Mouse (Mus musculus): ENCODE data around the gene Ap3d1. TPM values are rescaled to one million over a fixed set of nuclear protein-coding genes. Genes with fewer than 3 reads are reported as not detected.

Ap3d1 gene
- polyA plus RNA-seq, 1 experiment: 129 TPM

DNA sequence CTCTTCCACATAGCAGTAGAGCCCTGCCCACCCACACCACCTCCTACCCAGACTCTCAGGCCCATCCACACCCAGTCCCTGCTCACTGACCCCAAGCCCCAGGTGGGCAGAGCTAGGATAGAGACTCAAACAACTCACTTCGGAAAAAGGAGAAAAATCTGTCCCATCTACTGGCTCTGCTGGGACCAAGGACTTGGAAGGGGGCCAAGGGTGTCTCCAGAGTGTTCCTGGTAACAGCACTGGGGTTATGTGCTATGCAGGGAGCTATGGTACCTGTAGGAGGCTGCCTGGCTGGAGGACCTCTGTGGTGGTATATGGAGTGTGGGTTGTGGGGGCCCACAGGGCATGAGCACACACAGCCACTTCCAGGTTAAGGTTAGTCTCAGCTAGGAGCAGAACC, 24.8 kb downstream of the Ap3d1 start:
- Histone ChIP-seq H3K4me3 (ENCODE audit: insufficient read depth, low read length) (no peak overlapping the region), H3K4me1 (ENCODE audit: control insufficient read depth, insufficient read depth, low read length) (no peaks in the 10 kb centered on the region), H3K27ac (ENCODE audit: insufficient read depth, low read depth, low read length) (no peak overlapping the region)
- TF ChIP-seq CTCF (IDR thresholded peaks at IDR 0.05; ENCODE audit: low read depth, low read length) (no peak), POLR2A (IDR thresholded peaks at IDR 0.05; ENCODE audit: borderline replicate concordance, low read depth, low read length) (no peak)

DNA sequence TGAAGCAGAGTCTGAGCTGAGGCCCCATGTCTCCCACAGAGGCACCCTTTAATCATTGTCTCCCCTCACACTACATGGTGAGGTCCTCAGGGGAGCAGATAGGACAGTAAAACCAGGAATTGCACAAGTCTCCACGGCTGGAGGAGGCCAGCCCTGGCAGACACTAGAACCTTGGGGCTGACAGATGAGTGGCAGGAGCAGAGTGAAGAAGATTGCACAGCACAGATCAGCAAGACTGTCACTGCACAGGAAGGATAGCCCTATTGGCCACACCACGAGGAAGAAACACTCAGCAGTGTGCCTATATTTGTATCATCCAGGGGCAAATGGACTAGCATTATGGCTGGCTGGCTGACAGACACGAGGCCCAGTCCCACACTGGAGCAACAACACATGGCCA, 31.2 kb downstream of the Ap3d1 start:
- no peak overlapping the region for H3K4me3 ChIP-seq (ENCODE audit: insufficient read depth, low read length)
- no peaks in the 10 kb centered on the region for H3K4me1 ChIP-seq (ENCODE audit: control insufficient read depth, insufficient read depth, low read length)
- no peak for TF ChIP-seq CTCF (IDR thresholded peaks at IDR 0.05; ENCODE audit: low read depth, low read length)
- TF ChIP-seq POLR2A (IDR thresholded peaks at IDR 0.05; ENCODE audit: borderline replicate concordance, low read depth, low read length): no peak
- no peak overlapping the region for H3K27ac ChIP-seq (ENCODE audit: insufficient read depth, low read depth, low read length)

DNA sequence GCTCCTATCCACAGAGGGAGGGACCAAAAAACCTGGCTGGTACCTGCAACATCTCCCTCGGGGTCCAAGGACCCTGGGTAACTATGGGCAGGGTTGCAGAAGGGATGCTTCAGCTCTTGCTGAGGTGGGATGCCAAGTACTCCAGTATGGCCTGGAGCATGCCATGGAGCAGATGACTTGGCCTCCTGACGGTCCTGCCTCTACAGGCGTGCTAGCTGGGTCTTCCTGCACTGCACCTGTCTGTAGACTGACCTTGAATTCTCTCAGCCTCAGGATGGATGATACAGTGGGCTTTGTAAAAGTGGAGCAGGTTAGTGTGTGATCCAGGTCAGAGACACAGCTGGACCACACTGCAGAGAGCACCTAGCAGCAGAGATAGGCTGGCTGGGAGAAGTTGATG, 36.6 kb downstream of the Ap3d1 start:
- H3K4me3 ChIP-seq (ENCODE audit: insufficient read depth, low read length): no peak overlapping the region
- peaks cover 8% of the 10 kb centered on the region for H3K4me1 ChIP-seq (ENCODE audit: control insufficient read depth, insufficient read depth, low read length)
- no peak for TF ChIP-seq POLR2A (IDR thresholded peaks at IDR 0.05; ENCODE audit: borderline replicate concordance, low read depth, low read length)
- TF ChIP-seq CTCF (IDR thresholded peaks at IDR 0.05; ENCODE audit: low read depth, low read length): no peak
- H3K27ac ChIP-seq (ENCODE audit: insufficient read depth, low read depth, low read length): no peak overlapping the region

DNA sequence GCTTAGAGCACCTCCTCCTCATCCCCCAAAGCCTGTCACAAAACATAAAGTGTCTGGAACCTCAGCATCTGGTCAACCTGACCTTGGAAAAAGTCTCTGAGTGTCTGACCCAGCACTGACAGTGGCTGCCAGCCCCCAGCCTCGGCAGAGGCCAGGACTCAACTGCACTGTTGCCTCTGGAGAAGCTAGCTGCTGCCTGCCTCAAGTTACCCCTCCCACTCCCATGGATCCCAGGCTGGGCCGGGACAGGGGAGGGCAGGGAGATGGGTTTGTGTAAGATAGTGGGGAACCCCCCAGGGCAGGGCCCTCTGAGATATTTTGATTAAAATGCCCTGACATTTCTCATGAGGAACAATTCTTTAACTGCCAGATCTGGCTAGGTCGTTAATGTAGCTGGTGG, 37.0 kb downstream of the Ap3d1 start:
- Histone ChIP-seq H3K27ac (ENCODE audit: insufficient read depth, low read depth, low read length) (no peak overlapping the region), H3K4me1 (ENCODE audit: control insufficient read depth, insufficient read depth, low read length) (peaks cover 10% of the 10 kb centered on the region), H3K4me3 (ENCODE audit: insufficient read depth, low read length) (no peak overlapping the region)
- TF ChIP-seq POLR2A (IDR thresholded peaks at IDR 0.05; ENCODE audit: borderline replicate concordance, low read depth, low read length) (no peak), CTCF (IDR thresholded peaks at IDR 0.05; ENCODE audit: low read depth, low read length) (no peak)

DNA sequence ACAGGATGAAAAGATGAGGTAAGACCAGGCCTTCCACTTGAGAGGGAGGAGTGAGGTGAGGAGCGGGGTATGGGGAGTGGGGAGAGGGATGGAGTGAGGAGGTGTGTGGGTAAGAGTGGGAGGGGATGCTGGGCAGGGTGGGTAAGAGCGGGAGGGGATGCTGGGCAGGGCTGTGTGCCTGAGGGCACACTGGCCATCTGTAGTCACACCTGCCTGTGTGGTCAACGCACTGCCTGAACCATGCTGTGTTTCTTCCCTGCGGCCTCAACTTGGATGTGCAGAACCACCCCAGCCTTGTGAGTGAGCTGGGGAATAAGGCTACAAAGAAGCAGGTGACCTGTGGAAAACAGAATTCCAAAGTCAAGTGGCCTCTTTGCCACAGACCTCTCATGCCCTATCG, 37.6 kb downstream of the Ap3d1 start:
- Histone ChIP-seq H3K4me3 (ENCODE audit: insufficient read depth, low read length) (no peak overlapping the region), H3K4me1 (ENCODE audit: control insufficient read depth, insufficient read depth, low read length) (peaks cover 13% of the 10 kb centered on the region), H3K27ac (ENCODE audit: insufficient read depth, low read depth, low read length) (no peak overlapping the region)
- TF ChIP-seq CTCF (IDR thresholded peaks at IDR 0.05; ENCODE audit: low read depth, low read length): no peak
- TF ChIP-seq POLR2A (IDR thresholded peaks at IDR 0.05; ENCODE audit: borderline replicate concordance, low read depth, low read length): no peak

DNA sequence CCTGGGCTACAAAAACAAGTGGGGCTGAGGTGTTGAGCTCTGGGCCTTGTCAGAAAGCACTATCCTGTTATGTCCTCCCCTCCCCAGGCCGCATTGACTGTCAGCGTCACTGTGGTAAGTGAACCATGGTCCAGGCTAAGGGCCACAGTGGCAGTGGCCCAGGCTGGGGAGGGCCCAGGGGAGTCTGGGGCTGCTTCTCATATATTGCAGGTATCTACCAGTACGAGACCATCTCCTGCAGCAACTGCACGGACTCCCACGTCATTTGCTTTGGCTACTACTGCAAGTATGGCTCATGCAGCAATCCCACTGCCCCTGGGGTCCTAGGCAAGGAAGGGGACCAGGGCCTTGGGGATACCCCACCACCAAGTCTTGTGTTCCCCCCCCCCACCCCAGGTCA, 38.4 kb downstream of the Ap3d1 start:
- no peak for TF ChIP-seq CTCF (IDR thresholded peaks at IDR 0.05; ENCODE audit: low read depth, low read length)
- no peak for TF ChIP-seq POLR2A (IDR thresholded peaks at IDR 0.05; ENCODE audit: borderline replicate concordance, low read depth, low read length)
- H3K4me1 ChIP-seq (ENCODE audit: control insufficient read depth, insufficient read depth, low read length): peaks cover 15% of the 10 kb centered on the region

DNA sequence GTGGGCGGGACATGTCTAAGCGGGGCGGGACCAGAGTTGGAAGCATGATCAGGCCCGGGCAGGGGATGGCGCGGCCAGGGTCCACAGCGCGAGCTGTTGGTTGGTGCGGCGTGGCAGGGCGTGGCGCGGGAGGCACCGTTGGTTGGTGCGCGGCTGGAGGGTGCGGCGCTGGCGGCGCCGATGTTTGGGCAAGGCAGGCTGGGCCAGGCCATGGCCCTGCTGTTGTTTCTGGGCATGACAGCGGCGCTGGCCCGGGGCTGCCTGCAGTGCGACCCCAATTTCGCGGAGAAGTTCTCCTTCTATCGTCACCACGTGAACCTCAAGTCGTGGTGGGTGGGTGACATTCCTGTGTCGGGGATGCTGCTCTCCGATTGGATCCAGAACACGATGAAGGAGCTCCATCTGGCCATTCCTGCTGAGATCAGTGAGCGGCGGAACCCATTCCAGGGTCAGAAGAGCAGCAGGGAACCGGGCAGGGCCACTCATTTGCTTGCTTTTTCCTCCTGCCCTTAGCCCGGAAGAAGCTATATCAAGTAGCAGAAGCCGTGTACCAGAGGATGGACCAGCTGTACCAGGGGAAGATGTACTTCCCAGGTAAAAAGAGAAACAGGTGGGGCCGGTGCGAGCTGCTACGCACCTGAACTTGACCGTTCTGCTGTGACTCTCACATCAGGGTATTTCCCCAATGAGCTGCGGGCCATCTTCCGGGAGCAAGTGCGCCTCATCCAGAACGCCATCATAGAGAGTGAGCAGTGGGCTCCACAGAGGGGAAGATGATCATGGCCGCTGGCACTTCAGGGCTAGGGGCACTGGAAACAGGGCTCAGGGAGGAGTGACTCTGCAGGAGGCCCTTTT, 39.3 kb downstream of the Ap3d1 start:
- peaks cover 23% of the 10 kb centered on the region for H3K4me1 ChIP-seq (ENCODE audit: control insufficient read depth, insufficient read depth, low read length)
- peak overlapping the region; percentile 55 for H3K27ac ChIP-seq (ENCODE audit: insufficient read depth, low read depth, low read length)
- no peak for TF ChIP-seq POLR2A (IDR thresholded peaks at IDR 0.05; ENCODE audit: borderline replicate concordance, low read depth, low read length)
- TF ChIP-seq CTCF (IDR thresholded peaks at IDR 0.05; ENCODE audit: low read depth, low read length): no peak
- peak overlapping the region; percentile 71 for H3K4me3 ChIP-seq (ENCODE audit: insufficient read depth, low read length)

More for the DNA sequence above, 38.4 kb downstream of the Ap3d1 start:
- Histone ChIP-seq H3K27ac (ENCODE audit: insufficient read depth, low read depth, low read length) (no peak overlapping the region), H3K4me3 (ENCODE audit: insufficient read depth, low read length) (peak overlapping the region; percentile 71; the same call in 1 of the 2 replicates)

DNA sequence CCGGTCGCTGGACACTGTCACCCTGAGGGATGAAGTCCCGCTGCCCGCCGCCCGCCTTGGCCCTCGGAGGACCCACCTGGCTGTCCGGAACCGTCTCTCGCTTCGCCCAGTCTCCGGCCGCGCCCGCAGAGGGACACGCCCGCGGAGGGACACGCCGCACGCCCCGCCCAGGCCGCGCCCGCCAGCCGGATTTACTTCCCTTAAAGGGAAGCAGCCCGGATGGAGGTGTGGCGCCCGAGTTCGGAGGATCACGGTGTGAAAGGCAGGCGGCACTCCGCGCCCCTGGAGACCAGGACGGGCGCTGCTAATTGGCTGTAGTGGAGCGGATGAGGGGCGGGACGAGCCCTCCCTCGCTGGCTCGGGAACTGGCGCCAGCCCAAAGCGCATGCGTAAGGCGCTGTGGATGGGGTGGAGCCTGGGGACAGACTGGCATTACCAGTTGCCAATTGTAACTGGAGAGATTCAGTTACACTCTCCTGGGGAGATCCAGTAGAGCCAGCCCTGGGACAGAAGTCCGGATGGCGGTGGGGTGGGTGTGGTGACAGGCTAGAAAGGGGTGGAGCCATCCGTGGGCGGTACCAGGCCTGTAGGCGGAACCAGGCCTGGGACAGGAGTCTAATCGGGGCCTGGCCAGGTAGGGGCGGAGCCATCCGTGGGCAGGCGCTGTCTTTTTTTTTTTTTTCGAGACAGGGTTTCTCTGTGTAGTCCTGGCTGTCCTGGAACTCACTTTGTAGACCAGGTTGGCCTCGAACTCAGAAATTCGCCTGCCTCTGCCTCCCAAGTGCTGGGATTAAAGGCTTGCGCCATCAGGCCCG, 40.1 kb downstream of the Ap3d1 start, which contains the start of the genes Mob3a and Izumo4:
Gene Mob3a (minus strand): TSS at position 257 of the 815 bp plus-strand sequence.
Gene Izumo4 (plus strand): TSS at position 464 of the 815 bp plus-strand sequence.
- TF ChIP-seq POLR2A (IDR thresholded peaks at IDR 0.05; ENCODE audit: borderline replicate concordance, low read depth, low read length) (0 out of 2 replicates have a peak, but pooled peaks have one; percentile 5), CTCF (IDR thresholded peaks at IDR 0.05; ENCODE audit: low read depth, low read length) (no peak)
- peak within 1 kb of the TSS; percentile 55 for H3K27ac ChIP-seq (ENCODE audit: insufficient read depth, low read depth, low read length)

DNA sequence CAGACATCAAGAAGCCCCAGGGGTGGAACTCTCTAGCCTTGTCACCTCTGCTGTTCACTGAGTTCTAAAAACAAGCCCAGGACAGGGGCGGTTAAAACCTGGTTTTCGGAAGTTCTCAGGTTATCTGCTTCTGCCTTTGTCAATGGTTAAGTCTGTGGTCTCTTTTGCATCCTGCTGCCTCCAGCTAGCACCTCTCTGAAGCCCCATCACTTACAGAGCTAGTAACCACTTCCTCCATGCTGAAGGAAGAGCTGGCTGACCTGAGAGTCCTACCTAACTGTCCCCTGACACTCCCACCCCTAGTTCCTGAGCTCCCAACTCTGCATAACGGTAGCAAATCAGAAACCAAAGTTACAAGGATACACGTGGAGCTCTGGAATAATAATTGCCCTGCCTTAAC, 41.3 kb downstream of the Ap3d1 start:
- Histone ChIP-seq H3K27ac (ENCODE audit: insufficient read depth, low read depth, low read length) (peak overlapping the region; percentile 53), H3K4me1 (ENCODE audit: control insufficient read depth, insufficient read depth, low read length) (peaks cover 40% of the 10 kb centered on the region), H3K4me3 (ENCODE audit: insufficient read depth, low read length) (peak overlapping the region; percentile 66)
- TF ChIP-seq CTCF (IDR thresholded peaks at IDR 0.05; ENCODE audit: low read depth, low read length) (no peak), POLR2A (IDR thresholded peaks at IDR 0.05; ENCODE audit: borderline replicate concordance, low read depth, low read length) (no peak)

More for the DNA sequence above, 40.1 kb downstream of the Ap3d1 start, which contains the start of the genes Mob3a and Izumo4:
- peak within 1 kb of the TSS; percentile 71 for H3K4me3 ChIP-seq (ENCODE audit: insufficient read depth, low read length)
- peaks cover 29% of the 10 kb centered on the region for H3K4me1 ChIP-seq (ENCODE audit: control insufficient read depth, insufficient read depth, low read length)

Data from bone marrow macrophage, adult 2 months (primary cell).